Mouse (Mus musculus): ENCODE results near the gene Adra1b. TPM values are rescaled to one million over a fixed set of nuclear protein-coding genes. Genes with fewer than 3 reads are reported as not detected.

Gene Adra1b
- polyA plus RNA-seq, 1 experiment from 2014 or later, result 1.6 TPM

- 87% methylated on average over 8 of the region's 8 CpGs for WGBS
- Histone ChIP-seq H3K27me3 (ENCODE audit: insufficient read depth, low read length) (no peaks in the 10 kb centered on the region), H3K27ac (no peak overlapping the region), H3K4me2 (ENCODE audit: low read length) (no peak overlapping the region), H3K9me3 (replicated peaks; ENCODE audit: low read length) (no peaks in the 10 kb centered on the region), H3K9ac (ENCODE audit: low read depth, low read length) (no peak overlapping the region), H3K36me3 (ENCODE audit: insufficient read depth, low read length) (no peaks in the 10 kb centered on the region), H3K4me3 (replicated peaks; ENCODE audit: low read depth, low read length) (no peak overlapping the region), H3K4me1 (replicated peaks; ENCODE audit: insufficient read depth, low read length) (no peaks in the 10 kb centered on the region)
- no peak for TF ChIP-seq CTCF (IDR thresholded peaks at IDR 0.05; ENCODE audit: low read depth)
- ATAC-seq (replicated peaks; ENCODE audit: low FRiP score, low read depth) (no peak), DNase-seq (ENCODE audit: low spot score) (no peak)
Measured at GRCm38 (mm10) chr11:43888736-43889135, 12.3 kb downstream of the Adra1b start.

- H3K9ac ChIP-seq (ENCODE audit: low read depth, low read length), result no peak overlapping the region
- no peaks in the 10 kb centered on the region for H3K36me3 ChIP-seq (ENCODE audit: insufficient read depth, low read length)
- no peaks in the 10 kb centered on the region for H3K9me3 ChIP-seq (replicated peaks; ENCODE audit: low read length)
- H3K27ac ChIP-seq, result no peak overlapping the region
- H3K4me3 ChIP-seq (replicated peaks; ENCODE audit: low read depth, low read length), result no peak overlapping the region
- H3K4me2 ChIP-seq (ENCODE audit: low read length), result no peak overlapping the region
- ATAC-seq (replicated peaks; ENCODE audit: low FRiP score, low read depth), result no peak
- TF ChIP-seq CTCF (IDR thresholded peaks at IDR 0.05; ENCODE audit: low read depth), result no peak
- DNase-seq (ENCODE audit: low spot score), result no peak
- H3K4me1 ChIP-seq (replicated peaks; ENCODE audit: insufficient read depth, low read length), result no peaks in the 10 kb centered on the region
- H3K27me3 ChIP-seq (ENCODE audit: insufficient read depth, low read length), result no peaks in the 10 kb centered on the region
Measured at GRCm38 (mm10) chr11:43887597-43887996, 13.4 kb downstream of the Adra1b start.

- Histone ChIP-seq H3K27ac (no peak overlapping the region), H3K4me1 (replicated peaks; ENCODE audit: insufficient read depth, low read length) (no peaks in the 10 kb centered on the region)
- no peak for ATAC-seq (replicated peaks; ENCODE audit: low FRiP score, low read depth)
Measured at GRCm38 (mm10) chr11:43884521-43884920, 16.5 kb downstream of the Adra1b start.

GRCm38 (mm10) chr11:43883641-43884181 is 17.3 kb downstream of the Adra1b start:
- no peak overlapping the region for H3K4me3 ChIP-seq (replicated peaks; ENCODE audit: low read depth, low read length)
- H3K27me3 ChIP-seq (ENCODE audit: insufficient read depth, low read length), result no peaks in the 10 kb centered on the region
- no peak for DNase-seq (ENCODE audit: low spot score)
- no peaks in the 10 kb centered on the region for H3K4me1 ChIP-seq (replicated peaks; ENCODE audit: insufficient read depth, low read length)
- no peaks in the 10 kb centered on the region for H3K9me3 ChIP-seq (replicated peaks; ENCODE audit: low read length)
- no peak overlapping the region for H3K27ac ChIP-seq
- no peaks in the 10 kb centered on the region for H3K36me3 ChIP-seq (ENCODE audit: insufficient read depth, low read length)
- TF ChIP-seq CTCF (IDR thresholded peaks at IDR 0.05; ENCODE audit: low read depth), result no peak
- no peak overlapping the region for H3K4me2 ChIP-seq (ENCODE audit: low read length)
- H3K9ac ChIP-seq (ENCODE audit: low read depth, low read length), result no peak overlapping the region
- whole genome bisulfite sequencing, result 90% methylated on average over 5 of the region's 5 CpGs
- ATAC-seq (replicated peaks; ENCODE audit: low FRiP score, low read depth), result no peak

More at GRCm38 (mm10) chr11:43884521-43884920, 16.5 kb downstream of the Adra1b start:
- H3K4me2 ChIP-seq (ENCODE audit: low read length), result no peak overlapping the region
- H3K4me3 ChIP-seq (replicated peaks; ENCODE audit: low read depth, low read length), result no peak overlapping the region
- no peak for DNase-seq (ENCODE audit: low spot score)
- no peaks in the 10 kb centered on the region for H3K36me3 ChIP-seq (ENCODE audit: insufficient read depth, low read length)
- no peaks in the 10 kb centered on the region for H3K27me3 ChIP-seq (ENCODE audit: insufficient read depth, low read length)
- no peak overlapping the region for H3K9ac ChIP-seq (ENCODE audit: low read depth, low read length)
- H3K9me3 ChIP-seq (replicated peaks; ENCODE audit: low read length), result no peaks in the 10 kb centered on the region
- no peak for TF ChIP-seq CTCF (IDR thresholded peaks at IDR 0.05; ENCODE audit: low read depth)

GRCm38 (mm10) chr11:43877211-43877610 is 23.8 kb downstream of the Adra1b start:
- no peak overlapping the region for H3K27ac ChIP-seq
- H3K4me2 ChIP-seq (ENCODE audit: low read length), result no peak overlapping the region
- DNase-seq (ENCODE audit: low spot score) (no peak), ATAC-seq (replicated peaks; ENCODE audit: low FRiP score, low read depth) (no peak)
- no peak for TF ChIP-seq CTCF (IDR thresholded peaks at IDR 0.05; ENCODE audit: low read depth)
- no peak overlapping the region for H3K9ac ChIP-seq (ENCODE audit: low read depth, low read length)
- H3K4me3 ChIP-seq (replicated peaks; ENCODE audit: low read depth, low read length), result no peak overlapping the region
- no peaks in the 10 kb centered on the region for H3K9me3 ChIP-seq (replicated peaks; ENCODE audit: low read length)
- H3K4me1 ChIP-seq (replicated peaks; ENCODE audit: insufficient read depth, low read length), result no peaks in the 10 kb centered on the region
- no peaks in the 10 kb centered on the region for H3K36me3 ChIP-seq (ENCODE audit: insufficient read depth, low read length)
- no peaks in the 10 kb centered on the region for H3K27me3 ChIP-seq (ENCODE audit: insufficient read depth, low read length)
- WGBS, result 70% methylated on average over 5 of the region's 5 CpGs

- Histone ChIP-seq H3K9me3 (replicated peaks; ENCODE audit: low read length) (no peaks in the 10 kb centered on the region), H3K4me2 (ENCODE audit: low read length) (no peak overlapping the region), H3K36me3 (ENCODE audit: insufficient read depth, low read length) (no peaks in the 10 kb centered on the region), H3K4me3 (replicated peaks; ENCODE audit: low read depth, low read length) (no peak overlapping the region), H3K27me3 (ENCODE audit: insufficient read depth, low read length) (no peaks in the 10 kb centered on the region), H3K9ac (ENCODE audit: low read depth, low read length) (no peak overlapping the region), H3K27ac (no peak overlapping the region), H3K4me1 (replicated peaks; ENCODE audit: insufficient read depth, low read length) (no peaks in the 10 kb centered on the region)
- 61% methylated on average over 4 of the region's 4 CpGs for WGBS
- DNase-seq (ENCODE audit: low spot score) (no peak), ATAC-seq (replicated peaks; ENCODE audit: low FRiP score, low read depth) (no peak)
- TF ChIP-seq CTCF (IDR thresholded peaks at IDR 0.05; ENCODE audit: low read depth), result no peak
Measured at GRCm38 (mm10) chr11:43867721-43868281, 33.2 kb downstream of the Adra1b start.
